Mouse (Mus musculus) adrenal gland, adult (tissue): ENCODE data around the gene 2010111I01Rik.

ENCODE experiments used
- DNase-seq, 2 experiments: peaks; one replicate each; pipeline ENCODE4 v3.0.0; 2022 to 2023; ENCODE audit warnings: low spot score in 1 of 2; ENCODE audit not compliant: inconsistent age in 2 of 2

The 2010111I01Rik gene

DNA sequence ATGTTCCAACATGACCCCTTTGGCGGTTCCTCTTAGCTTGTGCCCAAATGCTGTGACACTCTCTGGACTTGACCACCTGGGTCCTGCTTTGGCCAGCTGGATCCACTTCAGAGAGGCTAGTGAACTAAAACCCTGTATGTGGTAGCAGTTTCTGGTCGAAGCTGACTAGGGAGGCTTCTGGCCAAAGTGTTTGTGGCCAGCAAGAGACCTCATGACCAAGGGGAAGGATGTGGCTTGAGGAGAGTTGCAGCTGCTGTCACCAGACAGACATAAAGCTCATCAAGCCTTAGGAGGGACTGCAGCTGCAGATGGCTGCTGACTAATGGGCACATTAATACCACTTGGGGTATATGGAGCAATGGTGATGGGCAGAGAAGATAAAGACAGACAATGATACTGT lies 143.9 kb downstream of the 2010111I01Rik start:
- DNase-seq: peak in 1 of 2 experiments; percentile 63

DNA sequence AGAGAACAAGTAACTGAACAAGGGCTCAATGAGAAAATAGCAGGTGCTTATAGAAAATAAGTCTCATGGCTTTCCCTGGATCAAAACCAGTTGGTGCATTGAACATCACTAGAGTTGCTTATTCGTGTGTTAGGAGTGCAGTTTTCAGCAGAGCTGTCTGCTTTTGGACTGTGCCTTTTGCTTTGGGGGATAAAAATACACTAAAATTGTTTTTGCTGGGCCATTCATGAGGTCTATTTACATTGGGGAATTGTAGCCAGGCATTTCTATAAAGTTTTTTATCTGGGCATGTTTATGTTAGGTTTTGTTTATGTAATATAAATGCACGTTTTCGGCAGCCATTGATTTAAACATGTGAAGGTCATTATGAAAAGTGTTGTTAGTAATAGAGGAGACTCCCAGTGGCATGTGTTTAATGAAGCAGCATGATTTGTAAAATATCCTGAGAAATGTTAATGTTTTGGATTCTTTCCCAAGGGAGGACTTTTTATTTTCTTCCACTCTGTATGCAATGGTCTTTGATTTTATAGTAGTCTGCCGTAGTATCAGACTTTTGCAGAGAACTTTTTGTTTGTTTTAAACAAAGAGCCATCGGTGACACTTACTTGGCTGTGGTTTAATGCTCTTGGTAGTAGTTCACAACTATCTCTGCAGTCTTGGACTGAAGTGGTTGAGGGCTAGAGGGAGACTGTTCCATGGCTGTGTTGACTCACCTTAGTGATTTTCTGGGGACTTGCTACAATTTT lies 146.8 kb downstream of the 2010111I01Rik start:
- no peak for DNase-seq

DNA sequence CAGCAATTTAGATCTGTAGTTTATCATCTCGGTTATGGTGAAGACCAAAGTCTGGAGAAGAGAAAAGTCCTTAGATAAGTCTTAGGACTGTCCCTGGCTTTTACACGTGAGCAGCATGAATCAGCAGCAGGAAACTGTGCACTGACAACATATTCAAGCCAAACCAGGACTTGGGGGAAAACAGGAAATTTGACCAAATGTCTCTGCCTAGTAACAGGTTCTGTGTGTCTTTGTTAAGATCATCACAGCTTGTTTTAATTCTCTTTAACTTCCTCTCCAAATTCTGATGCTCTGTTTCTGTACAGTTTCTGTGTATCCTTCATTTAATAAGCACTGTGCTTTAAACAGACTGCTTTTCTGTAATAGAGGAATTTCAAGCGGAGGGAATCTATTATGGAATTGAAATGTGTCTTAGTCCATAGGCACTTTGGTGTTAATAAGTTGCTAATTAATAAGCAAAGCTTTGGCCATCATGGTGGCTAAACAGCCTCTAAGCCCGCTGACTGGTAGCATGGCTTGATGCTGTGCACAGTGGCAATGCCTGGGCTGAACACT lies 147.4 kb downstream of the 2010111I01Rik start:
- DNase-seq: peak in 1 of 2 experiments; percentile 77

GRCm38 (mm10) chr13:63112598-63113372 lies 148.1 kb downstream of the 2010111I01Rik start:
- DNase-seq: peak; percentile 45 to 67

DNA sequence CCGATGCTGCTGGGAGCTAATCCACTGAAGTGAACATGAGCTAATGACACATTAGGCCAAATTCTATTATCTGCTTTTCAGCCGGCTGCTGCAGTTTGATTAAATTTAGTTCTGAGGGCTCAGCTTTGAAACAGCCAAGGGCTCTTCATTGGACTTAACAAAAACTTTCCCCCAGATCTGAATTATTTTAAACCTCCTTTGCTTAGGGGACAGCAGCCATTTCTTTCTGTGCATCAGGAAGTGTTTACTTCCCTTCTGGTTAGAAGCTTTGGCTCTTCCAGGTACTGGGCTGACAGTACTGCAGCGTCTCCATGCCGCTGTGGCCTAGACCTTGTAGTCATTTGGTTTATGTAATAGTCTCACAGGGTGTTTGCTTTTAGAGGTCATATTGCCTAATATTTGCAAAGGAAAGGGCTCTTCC lies 149.2 kb downstream of the 2010111I01Rik start:
- peak; percentile 44 to 87 for DNase-seq

- DNase-seq: no peak
These were observed 150.6 kb downstream of the 2010111I01Rik start for GRCm38 (mm10) chr13:63115187-63115784.

- peak in 1 of 2 experiments; percentile 71 for DNase-seq
These were observed 152.9 kb downstream of the 2010111I01Rik start for GRCm38 (mm10) chr13:63117495-63118184.

DNA sequence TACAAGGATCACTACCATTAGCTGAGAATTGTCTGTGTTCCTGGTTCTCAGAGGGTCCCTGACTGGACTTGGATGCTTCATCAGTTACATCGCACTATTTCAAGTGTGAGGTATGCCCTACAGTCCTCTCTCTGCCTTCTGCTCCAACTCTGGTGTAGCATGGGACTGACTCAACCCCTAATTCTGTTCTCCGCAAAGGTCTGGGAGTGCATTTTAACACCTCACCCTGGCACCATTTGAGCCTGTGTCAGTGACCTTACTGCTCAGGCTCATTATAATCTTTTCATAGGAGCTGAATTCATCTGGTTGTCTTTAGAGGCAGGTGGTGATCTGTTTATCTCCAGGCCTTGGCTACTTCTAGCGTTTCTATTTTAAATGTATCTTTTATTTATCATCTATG lies 154.0 kb downstream of the 2010111I01Rik start:
- DNase-seq: no peak

DNA sequence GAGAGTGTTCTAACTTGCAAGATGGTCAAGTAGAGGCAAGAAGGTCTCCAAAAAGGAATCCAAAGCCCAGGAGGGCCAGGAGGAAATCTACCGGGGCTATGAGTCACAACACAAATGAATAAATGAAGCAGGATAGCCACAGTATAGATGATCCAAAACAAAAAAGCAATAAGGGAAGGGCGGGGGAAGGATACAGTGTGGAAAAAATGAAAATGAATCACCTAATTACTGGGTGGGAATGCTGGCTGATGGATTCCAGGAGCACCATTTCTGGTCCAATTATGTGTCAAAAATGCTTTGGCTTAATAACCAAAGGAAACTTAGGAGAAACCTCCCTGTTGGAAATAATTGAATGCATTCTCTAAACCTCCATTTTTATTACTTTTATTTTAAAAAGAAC lies 155.6 kb downstream of the 2010111I01Rik start:
- DNase-seq: no peak

DNA sequence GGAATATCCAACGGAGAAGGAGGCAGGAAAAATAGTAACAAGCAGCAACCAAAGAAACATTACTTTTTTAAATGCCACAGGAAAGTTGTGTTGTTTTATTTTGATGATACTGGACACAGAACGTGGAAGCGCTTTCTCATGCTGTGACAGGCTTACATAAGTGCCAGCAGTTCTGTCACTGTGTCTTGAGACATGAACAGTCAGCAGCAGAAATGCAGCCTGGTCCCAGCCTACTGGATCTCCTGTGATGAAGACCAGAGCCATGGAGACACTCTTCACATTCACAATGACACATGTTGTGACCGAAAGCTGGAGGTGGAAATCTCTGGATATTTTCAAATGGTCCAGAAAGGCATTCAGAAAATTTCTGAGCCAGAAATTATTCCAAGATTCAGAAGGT lies 157.1 kb downstream of the 2010111I01Rik start:
- DNase-seq: no peak

GRCm38 (mm10) chr13:63126206-63126605 lies 161.5 kb downstream of the 2010111I01Rik start:
- no peak for DNase-seq

- no peak for DNase-seq
These were observed 162.8 kb downstream of the 2010111I01Rik start for GRCm38 (mm10) chr13:63127516-63127915.

DNA sequence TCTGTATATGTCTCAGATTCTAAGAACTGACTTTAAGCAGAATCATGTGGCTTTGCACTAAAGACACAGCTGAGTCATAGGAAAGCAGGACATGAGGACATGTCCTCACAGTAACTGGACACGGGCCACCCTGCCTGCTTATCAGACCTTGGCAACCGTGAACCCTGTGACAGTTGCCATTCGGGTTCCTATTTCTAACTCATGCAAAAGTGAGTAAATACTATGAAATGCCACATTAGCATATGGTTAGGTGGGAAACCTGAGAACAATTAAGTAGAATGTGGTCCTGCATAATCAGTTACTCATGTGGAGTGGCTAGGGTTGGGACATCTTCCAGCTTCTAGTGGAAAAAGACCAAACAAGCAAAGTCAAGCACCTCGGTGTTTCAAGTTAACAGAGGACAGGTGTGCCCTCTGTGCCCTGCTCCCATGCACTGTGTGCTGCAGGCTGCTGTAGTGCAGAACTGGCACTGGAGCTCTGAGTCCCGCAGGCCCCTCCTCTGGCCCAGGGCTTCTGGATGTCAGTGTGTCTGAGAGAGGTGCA lies 170.3 kb downstream of the 2010111I01Rik start:
- DNase-seq: peak in 1 of 2 experiments; percentile 77

- no peak for DNase-seq
These were observed 171.3 kb downstream of the 2010111I01Rik start for GRCm38 (mm10) chr13:63135994-63136393.

GRCm38 (mm10) chr13:63136775-63137174 lies 172.1 kb downstream of the 2010111I01Rik start:
- DNase-seq: no peak

DNA sequence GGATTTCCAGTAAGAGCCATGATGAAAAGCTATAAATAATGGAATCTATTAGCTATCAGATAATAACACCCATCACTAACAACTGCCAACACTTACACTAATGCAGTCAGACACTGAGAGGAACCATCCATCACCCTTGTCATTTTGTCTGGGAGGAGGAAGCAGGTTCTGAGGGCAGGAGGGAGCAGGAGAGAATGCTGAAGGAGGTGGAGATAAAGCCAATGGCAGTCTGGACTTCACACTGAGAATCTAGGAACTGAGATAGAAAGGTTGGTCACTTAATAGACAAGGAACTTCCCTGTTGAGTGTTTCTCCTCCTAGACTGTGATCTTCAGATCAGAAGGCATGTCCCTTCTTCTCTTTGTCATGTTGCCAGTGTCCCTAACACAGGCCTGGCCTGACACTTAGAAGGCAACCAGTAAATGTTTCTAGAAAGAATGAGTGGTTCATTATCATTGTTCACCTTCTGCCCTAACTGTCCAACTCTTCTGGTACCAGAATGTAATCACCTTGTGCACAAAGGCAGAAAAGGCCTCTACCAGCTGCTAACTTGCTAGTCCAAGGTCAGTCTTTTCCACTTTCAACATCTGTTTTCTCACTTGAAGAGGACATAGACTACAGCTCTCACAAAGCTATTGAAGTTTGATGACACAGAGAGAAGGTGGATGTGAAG lies 173.8 kb downstream of the 2010111I01Rik start:
- no peak for DNase-seq

GRCm38 (mm10) chr13:63139463-63140226 lies 175.0 kb downstream of the 2010111I01Rik start:
- DNase-seq: no peak

DNA sequence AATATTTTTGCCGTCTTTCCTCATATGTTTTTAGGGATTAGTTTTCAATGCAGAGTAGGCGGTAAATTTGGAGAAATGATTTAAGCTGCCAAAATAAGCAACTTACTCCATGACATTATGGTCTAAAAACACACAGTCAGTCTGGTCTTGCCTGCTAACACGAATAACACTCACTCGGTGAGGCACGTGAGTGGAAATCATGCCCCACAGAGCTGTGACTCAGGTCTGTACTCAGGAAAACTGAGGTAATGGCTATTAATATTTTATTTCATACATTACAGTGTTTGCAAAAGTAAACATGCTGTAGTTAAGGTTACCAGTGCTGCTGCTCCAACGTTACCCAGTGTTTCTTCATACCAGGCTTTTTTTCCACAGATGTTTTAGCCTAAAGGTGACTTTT lies 176.1 kb downstream of the 2010111I01Rik start:
- no peak for DNase-seq

GRCm38 (mm10) chr13:63141275-63141674 lies 176.6 kb downstream of the 2010111I01Rik start:
- DNase-seq: no peak
